Mouse (Mus musculus): ENCODE data around the gene Upp1. TPM values are rescaled to one million over a fixed set of nuclear protein-coding genes. Genes with fewer than 3 reads are reported as not detected.

Upp1 gene
- polyA plus RNA-seq, 1 experiment, result 30.4 TPM

GRCm38 (mm10) chr11:9122315-9122714, 4.4 kb downstream of the Upp1 start:
- DNase-seq, result no peak
- Histone ChIP-seq H3K4me1 (ENCODE audit: control insufficient read depth, insufficient read depth, low read length) (peaks cover 3% of the 10 kb centered on the region), H3K4me3 (replicated peaks; ENCODE audit: extremely low read depth, low read depth, low read length) (no peak overlapping the region)
- WGBS, result 79% methylated on average over 4 of the region's 4 CpGs
- no peak for TF ChIP-seq POLR2A (IDR thresholded peaks at IDR 0.05; ENCODE audit: borderline replicate concordance, extremely low read depth, low read depth, low read length)
- no peak for TF ChIP-seq CTCF (IDR thresholded peaks at IDR 0.05; ENCODE audit: insufficient read depth, low read length)

GRCm38 (mm10) chr11:9126373-9127107, 8.6 kb downstream of the Upp1 start:
- DNase-seq, result no peak
- no peak overlapping the region for H3K4me3 ChIP-seq (replicated peaks; ENCODE audit: extremely low read depth, low read depth, low read length)
- no peaks in the 10 kb centered on the region for H3K4me1 ChIP-seq (ENCODE audit: control insufficient read depth, insufficient read depth, low read length)
- WGBS, result 39% methylated on average over 5 of the region's 5 CpGs
- TF ChIP-seq CTCF (IDR thresholded peaks at IDR 0.05; ENCODE audit: insufficient read depth, low read length) (peak; percentile 67), POLR2A (IDR thresholded peaks at IDR 0.05; ENCODE audit: borderline replicate concordance, extremely low read depth, low read depth, low read length) (no peak)

- Histone ChIP-seq H3K4me3 (replicated peaks; ENCODE audit: extremely low read depth, low read depth, low read length) (no peak overlapping the region), H3K4me1 (ENCODE audit: control insufficient read depth, insufficient read depth, low read length) (no peaks in the 10 kb centered on the region)
- WGBS, result 19% methylated on average over 2 of the region's 2 CpGs
- TF ChIP-seq POLR2A (IDR thresholded peaks at IDR 0.05; ENCODE audit: borderline replicate concordance, extremely low read depth, low read depth, low read length), result no peak
- TF ChIP-seq CTCF (IDR thresholded peaks at IDR 0.05; ENCODE audit: insufficient read depth, low read length), result no peak
- DNase-seq, result no peak
Measured at GRCm38 (mm10) chr11:9128110-9128509, 10.2 kb downstream of the Upp1 start.

DNA sequence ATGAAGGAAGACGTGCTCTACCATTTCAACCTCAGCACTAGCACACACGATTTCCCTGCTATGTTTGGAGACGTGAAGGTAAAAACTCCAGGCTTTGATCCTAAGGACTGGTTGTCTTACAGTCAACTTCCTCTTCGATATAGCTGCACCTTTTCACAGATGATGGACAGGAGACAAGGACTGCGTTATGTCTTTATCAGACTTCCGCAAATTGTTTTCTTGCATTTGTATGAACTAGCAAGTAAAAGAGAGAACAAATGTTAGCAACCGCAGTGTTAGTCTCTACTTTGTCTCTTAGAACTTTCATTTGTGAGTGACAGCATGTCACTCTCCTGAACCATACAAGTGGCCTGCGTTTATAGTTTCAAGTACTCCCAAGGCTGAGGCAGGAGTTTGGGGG, 11.6 kb downstream of the Upp1 start:
- Histone ChIP-seq H3K4me1 (ENCODE audit: control insufficient read depth, insufficient read depth, low read length) (no peaks in the 10 kb centered on the region), H3K4me3 (replicated peaks; ENCODE audit: extremely low read depth, low read depth, low read length) (no peak overlapping the region)
- WGBS, result 80% methylated on average over 8 of the region's 8 CpGs
- no peak for DNase-seq
- TF ChIP-seq CTCF (IDR thresholded peaks at IDR 0.05; ENCODE audit: insufficient read depth, low read length) (no peak), POLR2A (IDR thresholded peaks at IDR 0.05; ENCODE audit: borderline replicate concordance, extremely low read depth, low read depth, low read length) (no peak)

DNA sequence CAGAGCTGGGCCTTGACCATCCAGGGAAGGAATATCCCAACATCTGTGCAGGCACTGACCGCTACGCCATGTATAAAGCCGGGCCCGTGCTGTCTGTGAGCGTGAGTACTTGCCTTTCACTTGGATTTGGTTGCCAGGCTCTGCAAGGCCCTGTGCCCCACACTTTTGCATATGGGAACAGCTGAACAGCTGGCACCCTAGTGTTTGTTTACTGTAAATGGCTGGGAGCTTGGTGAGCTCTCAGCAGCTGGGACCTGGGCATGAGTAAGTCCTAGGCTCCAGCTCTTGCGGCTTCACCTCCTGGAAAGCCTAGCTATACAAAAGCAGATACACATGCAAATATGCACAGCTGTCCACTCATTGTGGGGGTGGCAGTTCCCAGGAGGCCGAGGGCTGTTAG, 13.8 kb downstream of the Upp1 start:
- no peaks in the 10 kb centered on the region for H3K4me1 ChIP-seq (ENCODE audit: control insufficient read depth, insufficient read depth, low read length)
- no peak overlapping the region for H3K4me3 ChIP-seq (replicated peaks; ENCODE audit: extremely low read depth, low read depth, low read length)
- 83% methylated on average over 7 of the region's 7 CpGs for WGBS
- TF ChIP-seq POLR2A (IDR thresholded peaks at IDR 0.05; ENCODE audit: borderline replicate concordance, extremely low read depth, low read depth, low read length) (no peak), CTCF (IDR thresholded peaks at IDR 0.05; ENCODE audit: insufficient read depth, low read length) (no peak)
- no peak for DNase-seq

DNA sequence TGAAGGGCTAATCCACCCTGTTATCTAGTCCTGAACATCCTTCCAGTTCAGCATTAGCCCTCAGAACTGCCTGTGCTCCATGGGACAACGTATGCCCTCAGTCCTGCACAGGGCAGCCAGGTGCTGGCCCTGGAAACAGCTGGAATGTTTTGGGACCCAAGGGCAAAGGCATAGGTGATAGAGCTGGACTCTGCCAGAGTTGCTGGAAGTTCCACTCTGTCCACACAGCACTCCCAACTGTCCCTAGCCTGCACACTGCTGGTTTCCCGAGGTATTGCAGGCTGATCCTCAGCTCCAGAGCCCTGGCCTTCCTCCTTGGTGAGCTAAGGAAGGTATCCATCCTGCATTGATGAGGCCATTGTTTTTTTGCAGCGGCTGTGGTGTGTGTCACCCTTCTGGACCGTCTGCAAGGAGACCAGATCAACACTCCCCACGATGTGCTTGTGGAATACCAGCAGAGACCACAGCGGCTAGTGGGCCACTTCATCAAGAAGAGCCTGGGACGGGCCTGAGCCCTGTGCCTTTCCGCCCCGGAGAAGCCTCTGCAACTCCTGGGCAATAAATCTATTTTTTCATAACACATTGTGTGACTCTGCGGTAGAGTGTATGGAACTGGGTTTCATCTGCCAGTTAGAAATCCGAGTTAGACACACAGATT, 17.8 kb downstream of the Upp1 start:
- Histone ChIP-seq H3K4me1 (ENCODE audit: control insufficient read depth, insufficient read depth, low read length) (no peaks in the 10 kb centered on the region), H3K4me3 (replicated peaks; ENCODE audit: extremely low read depth, low read depth, low read length) (no peak overlapping the region)
- no peak for DNase-seq
- TF ChIP-seq POLR2A (IDR thresholded peaks at IDR 0.05; ENCODE audit: borderline replicate concordance, extremely low read depth, low read depth, low read length), result no peak
- TF ChIP-seq CTCF (IDR thresholded peaks at IDR 0.05; ENCODE audit: insufficient read depth, low read length), result peak; percentile 56
- 77% methylated on average over 11 of the region's 11 CpGs for WGBS

DNA sequence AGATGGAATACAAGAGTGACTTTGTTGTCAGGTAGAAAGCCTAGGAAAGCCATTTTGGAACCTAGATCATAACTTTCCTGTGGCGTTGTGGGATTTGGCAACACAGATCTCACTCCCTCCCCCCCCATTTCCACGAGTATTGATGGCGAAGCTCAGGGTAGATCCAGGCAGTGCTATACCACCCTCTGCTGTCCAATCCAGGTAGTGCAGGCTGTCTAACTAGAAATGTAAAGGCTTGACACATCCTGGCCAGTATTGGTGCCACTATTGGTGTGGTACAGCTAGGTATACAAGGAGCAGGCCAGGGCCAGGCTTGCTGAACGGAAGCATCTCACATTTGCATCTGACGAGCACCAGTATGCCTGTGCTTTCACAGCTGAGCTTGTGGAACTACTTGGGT, 18.6 kb downstream of the Upp1 start:
- 12% methylated on average over 5 of the region's 5 CpGs for WGBS
- no peaks in the 10 kb centered on the region for H3K4me1 ChIP-seq (ENCODE audit: control insufficient read depth, insufficient read depth, low read length)
- H3K4me3 ChIP-seq (replicated peaks; ENCODE audit: extremely low read depth, low read depth, low read length), result no peak overlapping the region
- DNase-seq, result peak; percentile 77
- no peak for TF ChIP-seq POLR2A (IDR thresholded peaks at IDR 0.05; ENCODE audit: borderline replicate concordance, extremely low read depth, low read depth, low read length)
- peak; percentile 96 for TF ChIP-seq CTCF (IDR thresholded peaks at IDR 0.05; ENCODE audit: insufficient read depth, low read length)

- DNase-seq, result no peak
- 88% methylated on average over 2 of the region's 2 CpGs for WGBS
- TF ChIP-seq POLR2A (IDR thresholded peaks at IDR 0.05; ENCODE audit: borderline replicate concordance, extremely low read depth, low read depth, low read length) (no peak), CTCF (IDR thresholded peaks at IDR 0.05; ENCODE audit: insufficient read depth, low read length) (no peak)
- no peak overlapping the region for H3K4me3 ChIP-seq (replicated peaks; ENCODE audit: extremely low read depth, low read depth, low read length)
- no peaks in the 10 kb centered on the region for H3K4me1 ChIP-seq (ENCODE audit: control insufficient read depth, insufficient read depth, low read length)
Measured at GRCm38 (mm10) chr11:9145113-9145512, 27.2 kb downstream of the Upp1 start.

DNA sequence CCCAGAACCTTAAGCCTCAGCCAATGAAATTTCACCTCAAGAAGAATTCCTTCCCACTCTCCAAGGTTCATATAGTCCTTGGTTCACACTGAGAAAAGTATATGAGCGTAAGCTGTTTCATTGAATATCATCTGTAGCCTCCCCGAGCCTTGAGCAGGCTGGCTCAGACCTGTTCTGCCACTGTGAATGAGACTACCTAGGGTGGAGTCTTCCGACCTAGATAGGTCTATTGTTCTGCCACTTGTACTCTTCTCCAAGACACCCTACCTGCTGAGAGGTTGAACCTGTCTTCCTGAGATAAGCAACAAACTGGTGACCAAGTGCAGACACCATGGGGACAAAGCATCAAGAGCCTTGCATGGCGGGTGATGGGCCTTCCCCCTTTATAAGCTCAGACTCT, 28.2 kb downstream of the Upp1 start:
- no peak overlapping the region for H3K4me3 ChIP-seq (replicated peaks; ENCODE audit: extremely low read depth, low read depth, low read length)
- no peaks in the 10 kb centered on the region for H3K4me1 ChIP-seq (ENCODE audit: control insufficient read depth, insufficient read depth, low read length)
- TF ChIP-seq CTCF (IDR thresholded peaks at IDR 0.05; ENCODE audit: insufficient read depth, low read length) (no peak), POLR2A (IDR thresholded peaks at IDR 0.05; ENCODE audit: borderline replicate concordance, extremely low read depth, low read depth, low read length) (no peak)
- DNase-seq, result no peak
- WGBS, result 88% methylated on average over 4 of the region's 4 CpGs

GRCm38 (mm10) chr11:9146683-9147082, 28.8 kb downstream of the Upp1 start:
- 74% methylated on average over 1 of the region's 1 CpGs for WGBS
- no peaks in the 10 kb centered on the region for H3K4me1 ChIP-seq (ENCODE audit: control insufficient read depth, insufficient read depth, low read length)
- no peak overlapping the region for H3K4me3 ChIP-seq (replicated peaks; ENCODE audit: extremely low read depth, low read depth, low read length)
- TF ChIP-seq CTCF (IDR thresholded peaks at IDR 0.05; ENCODE audit: insufficient read depth, low read length) (no peak), POLR2A (IDR thresholded peaks at IDR 0.05; ENCODE audit: borderline replicate concordance, extremely low read depth, low read depth, low read length) (no peak)
- no peak for DNase-seq
